ENCODE assay signal across 10 mouse cellular contexts in the genomic region with DNA sequence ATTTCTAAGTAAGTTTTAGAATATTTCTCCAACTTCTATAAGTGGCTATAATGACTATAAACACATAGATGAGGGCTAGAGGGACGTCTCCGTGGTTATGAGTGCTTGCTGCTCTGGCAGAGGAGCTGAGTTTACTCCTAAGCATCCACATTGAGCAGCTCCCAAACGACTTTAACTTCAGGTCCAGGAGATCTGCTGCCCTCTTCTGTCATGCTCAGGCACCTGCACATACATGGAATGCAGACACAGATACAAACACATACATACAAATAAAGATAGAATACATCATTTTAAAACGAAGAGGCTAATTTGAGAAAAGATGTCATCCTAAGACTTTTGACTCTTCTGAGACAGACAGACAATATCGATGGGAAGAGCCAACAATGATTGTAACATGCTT. TPM values are rescaled to one million over a fixed set of nuclear protein-coding genes. Genes with fewer than 3 reads are reported as not detected.
DNase-seq lines count a peak whose midpoint lies in the region; TF ChIP-seq lines count a peak whose summit lies in the region.
"Had no signal": no experiment of that assay in that cellular context is flagged by ENCODE, and none has a peak within 500 bp of the region (broad histone marks: within the 10 kb centered on the region; RNA-seq: fewer than 3 reads in every experiment).

No protein-coding gene starts in this region.

- no peaks in the 10 kb centered on the region for H3K9me3 ChIP-seq in E14TG2a.4 (ENCODE audit: low read length)
- H3K9me3 ChIP-seq in forebrain, embryonic 10.5 days, result no peaks in the 10 kb centered on the region

- intact Hi-C loops in left cerebral cortex, postnatal 14 days (cut with DNase I), result loop anchor here (5.0 to 10.0 kb wide), 3 partner anchors 371 to 981 kb away; partner anchors contain the start of gene Hrasls
- intact Hi-C loops in left cerebral cortex, postnatal 10 days (cut with DNase I), result loop anchor here (5.0 kb wide), 1 partner anchor 738 kb away; no protein-coding TSS in a partner anchor

- H3K4me1 ChIP-seq in E14TG2a.4 (replicated peaks; ENCODE audit: low read depth, low read length), result peaks cover 9% of the 10 kb centered on the region
- no peaks in the 10 kb centered on the region for H3K4me1 ChIP-seq in embryonic fibroblast, embryonic 13.5 days (ENCODE audit: control insufficient read depth, insufficient read depth, low read length)
- peaks cover 15% of the 10 kb centered on the region for H3K4me1 ChIP-seq in forebrain, embryonic 10.5 days

- TF ChIP-seq POLR2A in embryonic fibroblast, embryonic 13.5 days (IDR thresholded peaks at IDR 0.05; ENCODE audit: low read depth, low read length), result no peak

- H3K4me3 ChIP-seq in E14TG2a.4 (replicated peaks; ENCODE audit: low read length), result no peak overlapping the region
- H3K4me3 ChIP-seq in embryonic fibroblast, embryonic 13.5 days (ENCODE audit: insufficient read depth, low read length), result no peak overlapping the region
- no peak overlapping the region for H3K4me3 ChIP-seq in forebrain, embryonic 10.5 days
- H3K4me3 ChIP-seq: erythroblast, embryonic 14.5 days had no signal

- no peak overlapping the region for H3K27ac ChIP-seq in embryonic fibroblast, embryonic 13.5 days (ENCODE audit: insufficient read depth, low read length)
- no peak overlapping the region for H3K27ac ChIP-seq in forebrain, embryonic 10.5 days

- H3K36me3 ChIP-seq in E14TG2a.4 (ENCODE audit: insufficient read depth, low read length), result no peaks in the 10 kb centered on the region
- no peaks in the 10 kb centered on the region for H3K36me3 ChIP-seq in forebrain, embryonic 10.5 days (replicated peaks)

- peak; percentile 4 to 14 for DNase-seq in adrenal gland, postnatal 36 days
- DNase-seq in adrenal gland, postnatal 4 days (ENCODE audit: low spot score in 2 of 2), result no peak
- DNase-seq in left cerebral cortex, postnatal 14 days (ENCODE audit: low spot score in 2 of 2), result peak; percentile 43 to 58
- no peak for DNase-seq in left cerebral cortex, postnatal 10 days (ENCODE audit: extremely low spot score in 1 of 2, low spot score in 2 of 2)
- no peak for DNase-seq in gastrocnemius, adult 8-10 months (ENCODE audit: low spot score in 2 of 2)
- no peak for DNase-seq in forebrain, embryonic 10.5 days (ENCODE audit: extremely low spot score, low spot score)

- no peaks in the 10 kb centered on the region for H3K27me3 ChIP-seq in E14TG2a.4 (ENCODE audit: insufficient read depth, low read length)
- no peaks in the 10 kb centered on the region for H3K27me3 ChIP-seq in forebrain, embryonic 10.5 days (ENCODE audit: poor library complexity, severe bottlenecking)

- WGBS in forebrain, embryonic 10.5 days, result 16% methylated on average over 5 of the region's 5 CpGs

- TF ChIP-seq CTCF in E14TG2a.4 (conservative IDR thresholded peaks at IDR 0.05; ENCODE audit: low read length), result peak; percentile 61
- peak; percentile 68; the same call in 1 of the 2 replicates for TF ChIP-seq CTCF in embryonic fibroblast, embryonic 13.5 days (IDR thresholded peaks at IDR 0.05; ENCODE audit: borderline replicate concordance, insufficient read depth, low read length)

RNA-seq across cellular contexts. Expression of gene Opa1, which starts 3.5 kb away (rescaled TPM):
- total RNA-seq in adrenal gland, postnatal 36 days (2021), result 10 to 100 TPM; 83.1 to 96.2 TPM
- 10 to 100 TPM; 87.7 to 93.4 TPM for total RNA-seq in adrenal gland, postnatal 4 days (2021)
- 100 to 1,000 TPM; 116 to 119 TPM for total RNA-seq in left cerebral cortex, postnatal 14 days (2021)
- 100 to 1,000 TPM; 115 to 119 TPM for total RNA-seq in left cerebral cortex, postnatal 10 days (2021)
- polyA plus RNA-seq in embryonic fibroblast, embryonic 13.5 days (2011; ENCODE audit: insufficient read length, low read depth, missing spikeins), result 45.8 and 50.3 TPM in 2 replicates
- 10 to 100 TPM; 73.2 to 92.0 (median 83.4) TPM for total RNA-seq in gastrocnemius, adult 8-10 months (2022)
- polyA plus RNA-seq in forebrain, embryonic 10.5 days (2016; fragmentation: Nextera tagmentation; extraction: Ambion mirVana), result 44.6 and 44.7 TPM in 2 replicates

RNA-seq across cellular contexts. Expression of gene Atp13a4, which starts 31.0 kb away (rescaled TPM):
- total RNA-seq in adrenal gland, postnatal 36 days (2021), result not detected
- total RNA-seq in adrenal gland, postnatal 4 days (2021), result 1 to 10 TPM in 1 of 2 experiments, under 1 TPM in 1; 0.51 to 2.8 TPM
- 10 to 100 TPM in 1 of 2 experiments, 1 to 10 TPM in 1; 9.1 to 10.7 TPM for total RNA-seq in left cerebral cortex, postnatal 14 days (2021)
- 10 to 100 TPM in 1 of 2 experiments, 1 to 10 TPM in 1; 8.8 to 10.3 TPM for total RNA-seq in left cerebral cortex, postnatal 10 days (2021)
- polyA plus RNA-seq in embryonic fibroblast, embryonic 13.5 days (2011; ENCODE audit: insufficient read length, low read depth, missing spikeins), result not detected in 2 replicates
- total RNA-seq in gastrocnemius, adult 8-10 months (2022), result not detected
- polyA plus RNA-seq in forebrain, embryonic 10.5 days (2016; fragmentation: Nextera tagmentation; extraction: Ambion mirVana), result 0.16 TPM in 1 of 2 replicates, not detected in the other
- total RNA-seq: hematopoietic stem cell, adult 5-6 weeks had no signal
- polyA plus RNA-seq: erythroblast, embryonic 14.5 days had no signal

Comparison
In these comparisons a context has a peak if more than half of its experiments do, and no peak if none do; other contexts are left out.
1. DNase-seq: peak in adrenal gland, postnatal 36 days (2 of 2) and left cerebral cortex, postnatal 14 days (2 of 2); none in adrenal gland, postnatal 4 days (0 of 2), left cerebral cortex, postnatal 10 days (0 of 2), gastrocnemius, adult 8-10 months (0 of 2) and forebrain, embryonic 10.5 days (single experiment).